Mouse (Mus musculus) kidney, adult 2 months (tissue): Measurements from ENCODE around the gene Svop. TPM values are rescaled to one million over a fixed set of nuclear protein-coding genes. Genes with fewer than 3 reads are reported as not detected.

Experiments
- DNase-seq: peaks from one replicate; pipeline ENCODE4 v3.0.0; 2021
- H3K27ac ChIP-seq: fragments of 200-500 bp; 2 replicates; pipeline ENCODE4 v1.5.1; 2012; ENCODE audit warnings: low read depth, low read length, control low read depth, inconsistent platforms; ENCODE audit not compliant: insufficient read depth
- H3K27me3 ChIP-seq: fragments of 200-500 bp; replicated peaks from 2 replicates; pipeline ENCODE4 v1.6.1; 2012; ENCODE audit warnings: mild to moderate bottlenecking, moderate library complexity, low read length, inconsistent platforms; ENCODE audit not compliant: control insufficient read depth, insufficient read depth
- H3K36me3 ChIP-seq: fragments of 200-500 bp; 2 replicates; pipeline ENCODE4 v1.6.1; 2012; ENCODE audit warnings: mild to moderate bottlenecking, moderate library complexity, low read length, inconsistent platforms; ENCODE audit not compliant: control insufficient read depth, insufficient read depth
- H3K4me1 ChIP-seq: fragments of 200-500 bp; 2 replicates; pipeline ENCODE4 v1.6.1; 2011; ENCODE audit warnings: low read length; ENCODE audit not compliant: control insufficient read depth, insufficient read depth
- H3K4me3 ChIP-seq: fragments of 200-500 bp; 2 replicates; pipeline ENCODE4 v1.5.1; 2011; ENCODE audit warnings: mild to moderate bottlenecking, low read depth, low read length, control low read depth; ENCODE audit not compliant: insufficient read depth
- CTCF ChIP-seq: fragments of 200-500 bp; conservative IDR thresholded peaks from 2 replicates; pipeline ENCODE4 v1.5.1; 2011; ENCODE audit warnings: low read depth, mild to moderate bottlenecking, control low read depth, low read length, moderate library complexity, mixed read lengths; ENCODE audit not compliant: insufficient read depth, insufficient read length
- POLR2A ChIP-seq: fragments of 200-500 bp; IDR thresholded peaks from one replicate; pipeline ENCODE4 v1.6.1; 2011; ENCODE audit warnings: low read depth, low read length, control low read depth
- WGBS: fragments of 180-500 bp; shearing (Covaris S2); methylation state at CpG from one replicate; pipeline ENCODE4 v1.1.7; 2018; 5-methylcytosine and 5-hydroxymethylcytosine counted together
- polyA plus RNA-seq: library from polyadenylated mRNA; depleted of rRNA; stranded (reverse); fragments of >200 nt; gene quantifications from 2 replicates; pipeline ENCODE4 v1.2.3, GENCODE M21; 2012

Svop gene
- polyA plus RNA-seq, 1 experiment: 0.45 TPM

DNA sequence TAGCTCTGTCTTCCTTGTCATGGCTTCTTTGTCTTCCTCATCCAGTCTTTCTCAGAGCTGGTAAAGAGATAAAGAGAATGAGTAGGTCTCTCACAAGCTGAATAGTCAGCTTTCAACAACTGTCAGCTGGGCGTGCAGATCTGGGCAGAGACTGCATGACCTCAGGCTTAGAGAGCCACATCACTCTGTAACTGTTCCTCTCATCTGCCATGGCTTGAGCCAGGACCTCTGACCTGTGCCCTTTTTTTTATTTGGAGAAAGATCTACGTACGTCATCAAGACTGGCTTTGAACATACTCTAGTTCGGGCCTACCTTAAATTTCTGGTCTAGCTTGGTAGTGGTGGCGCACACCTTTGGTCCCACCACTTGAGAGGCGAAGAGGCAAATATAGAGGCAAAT, 41.5 kb upstream of the Svop start:
- H3K27me3 ChIP-seq: no peaks in the 10 kb centered on the region
- 96% methylated on average over 6 of the region's 6 CpGs for WGBS
- DNase-seq: no peak
- no peak for TF ChIP-seq POLR2A
- no peak for TF ChIP-seq CTCF
- no peaks in the 10 kb centered on the region for H3K36me3 ChIP-seq
- 0 out of 2 replicates have a peak, but pooled peaks cover 5% of the 10 kb centered on the region for H3K4me1 ChIP-seq
- H3K4me3 ChIP-seq: no peak overlapping the region
- no peak overlapping the region for H3K27ac ChIP-seq

DNA sequence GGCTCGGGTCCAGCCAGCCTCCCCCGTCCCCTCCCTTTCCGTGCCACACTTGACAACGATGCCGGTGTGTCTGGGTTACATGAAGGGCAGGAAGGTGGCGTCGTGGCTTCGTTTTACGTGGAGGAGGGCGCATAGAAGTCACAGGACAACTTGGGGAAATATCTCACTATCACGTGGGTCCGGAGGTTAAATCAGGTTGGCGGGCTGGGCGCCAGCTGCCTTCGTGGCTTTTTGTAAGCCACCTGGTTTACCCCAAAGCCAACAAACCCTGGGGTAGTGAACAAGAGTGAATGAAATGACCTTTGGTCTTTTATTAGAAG, 40.1 kb upstream of the Svop start:
- TF ChIP-seq CTCF (no peak), POLR2A (no peak)
- peak overlapping the region; percentile 77 for H3K4me3 ChIP-seq
- WGBS: 1% methylated on average over 15 of the region's 15 CpGs
- no peaks in the 10 kb centered on the region for H3K36me3 ChIP-seq
- peak; percentile 80 for DNase-seq
- no peaks in the 10 kb centered on the region for H3K27me3 ChIP-seq
- 0 out of 2 replicates have a peak, but pooled peaks cover 5% of the 10 kb centered on the region for H3K4me1 ChIP-seq
- H3K27ac ChIP-seq: peak overlapping the region; percentile 59

DNA sequence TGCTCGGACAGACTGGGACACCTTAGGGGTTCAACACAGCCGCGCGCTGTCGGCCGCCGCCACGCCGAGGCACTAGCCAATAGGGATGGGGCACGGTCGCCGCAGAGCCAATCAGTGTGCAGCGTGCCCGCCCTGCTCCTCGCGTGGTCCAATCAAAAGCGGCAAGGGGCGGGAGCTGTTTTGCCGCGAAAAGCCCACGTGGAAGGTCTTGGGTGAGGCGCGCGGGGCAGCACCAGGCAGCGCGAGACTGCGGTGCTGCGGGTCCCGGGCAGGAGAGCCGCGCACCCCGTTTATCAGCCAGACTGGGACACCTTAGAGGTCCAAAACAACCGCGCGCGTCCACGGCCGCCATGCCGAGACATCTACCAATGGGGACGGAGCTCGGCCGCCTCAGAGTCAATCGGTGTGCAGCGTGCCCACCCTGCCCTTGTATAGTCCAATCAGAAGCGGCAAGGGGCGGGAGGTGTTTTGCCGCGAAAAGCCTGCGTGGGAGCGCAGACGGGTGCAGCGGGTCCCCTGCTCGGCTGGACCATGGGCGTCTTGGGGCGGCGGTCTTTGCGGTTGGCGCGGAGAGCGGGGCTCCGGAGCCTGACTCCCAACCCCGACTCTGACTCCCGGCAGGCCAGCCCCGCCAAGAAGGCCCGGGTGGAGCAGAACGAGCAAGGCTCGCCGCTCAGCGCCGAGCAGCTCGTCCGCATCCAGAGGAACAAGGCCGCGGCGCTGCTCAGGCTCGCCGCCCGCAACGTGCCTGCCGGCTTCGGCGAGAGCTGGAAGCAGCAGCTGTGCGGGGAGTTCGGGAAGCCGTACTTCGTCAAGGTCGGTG, 39.5 kb upstream of the Svop start:
- TF ChIP-seq CTCF (no peak), POLR2A (no peak)
- WGBS: under 1% methylated on average over 87 of the region's 87 CpGs
- peak; percentile 96 for DNase-seq

DNA sequence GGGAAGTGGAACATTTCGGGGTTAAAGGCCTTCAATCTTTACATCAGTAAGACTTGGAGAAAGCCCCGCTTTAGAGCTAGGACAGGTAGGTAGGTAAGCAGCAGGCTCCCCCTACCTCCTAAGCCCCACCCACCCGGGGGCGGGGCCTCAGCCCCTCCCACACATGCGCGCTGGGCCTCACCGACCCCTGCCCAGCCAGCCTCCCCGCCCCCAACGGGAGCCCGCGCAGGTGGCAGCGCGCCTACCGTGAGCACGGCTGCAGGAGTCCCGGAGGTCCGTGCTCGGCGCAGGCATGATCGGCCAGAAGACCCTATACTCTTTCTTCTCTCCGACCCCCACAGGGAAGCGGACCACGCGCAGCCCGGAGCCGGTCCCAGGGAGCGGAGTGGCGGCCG, 38.8 kb upstream of the Svop start, which contains the start of gene Ung:
TSS of gene Ung (plus strand) at position 176 of the 395 bp plus-strand sequence.
- Histone ChIP-seq H3K36me3 (no peaks in the 10 kb centered on the region), H3K27me3 (no peaks in the 10 kb centered on the region), H3K4me1 (0 out of 2 replicates have a peak, but pooled peaks cover 5% of the 10 kb centered on the region), H3K27ac (peak within 1 kb of the TSS; percentile 59), H3K4me3 (peak within 1 kb of the TSS; percentile 77)
- TF ChIP-seq POLR2A: no peak
- TF ChIP-seq CTCF: no peak
- WGBS: 2% methylated on average over 29 of the region's 29 CpGs
- peak; percentile 43 for DNase-seq

More for the DNA sequence above, 39.5 kb upstream of the Svop start:
- Histone ChIP-seq H3K36me3 (no peaks in the 10 kb centered on the region), H3K27me3 (no peaks in the 10 kb centered on the region), H3K4me1 (0 out of 2 replicates have a peak, but pooled peaks cover 5% of the 10 kb centered on the region), H3K27ac (peak overlapping the region; percentile 59), H3K4me3 (peak overlapping the region; percentile 77)

DNA sequence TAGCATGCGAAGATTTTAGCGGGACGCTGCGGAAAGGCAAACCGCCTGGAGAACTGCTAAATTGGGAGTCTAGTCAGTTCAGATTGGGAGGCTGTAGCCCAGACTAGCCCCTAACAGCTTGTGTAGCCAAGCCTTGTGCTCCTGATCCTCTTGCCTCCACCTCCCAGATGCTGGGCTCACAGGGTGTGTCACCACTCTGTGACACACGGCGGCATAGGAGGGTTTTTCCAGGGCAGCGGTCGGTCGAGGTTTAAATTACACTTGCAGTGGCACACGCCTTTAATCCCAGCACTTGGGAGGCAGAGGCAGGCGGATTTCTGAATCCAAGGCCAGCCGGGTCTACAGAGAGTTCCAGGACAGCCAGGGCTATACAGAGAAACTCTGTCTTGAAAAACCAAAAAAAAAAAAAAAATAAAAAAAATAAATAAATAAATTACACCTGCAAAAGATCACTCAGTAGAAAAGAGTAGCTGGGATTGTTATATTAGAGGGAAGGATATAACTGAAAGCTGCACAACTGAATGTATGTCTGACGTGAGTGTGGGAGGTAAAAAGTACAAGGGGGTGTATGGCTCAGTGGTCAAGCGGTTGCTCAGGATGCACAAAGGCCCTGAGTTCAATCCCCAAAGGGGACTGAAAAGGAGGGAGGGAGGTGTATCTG, 38.3 kb upstream of the Svop start:
- TF ChIP-seq POLR2A: no peak
- no peak for TF ChIP-seq CTCF
- WGBS: 79% methylated on average over 15 of the region's 15 CpGs
- no peak for DNase-seq
- no peaks in the 10 kb centered on the region for H3K36me3 ChIP-seq
- H3K27ac ChIP-seq: no peak overlapping the region
- H3K27me3 ChIP-seq: no peaks in the 10 kb centered on the region
- H3K4me3 ChIP-seq: no peak overlapping the region
- H3K4me1 ChIP-seq: 0 out of 2 replicates have a peak, but pooled peaks cover 5% of the 10 kb centered on the region

DNA sequence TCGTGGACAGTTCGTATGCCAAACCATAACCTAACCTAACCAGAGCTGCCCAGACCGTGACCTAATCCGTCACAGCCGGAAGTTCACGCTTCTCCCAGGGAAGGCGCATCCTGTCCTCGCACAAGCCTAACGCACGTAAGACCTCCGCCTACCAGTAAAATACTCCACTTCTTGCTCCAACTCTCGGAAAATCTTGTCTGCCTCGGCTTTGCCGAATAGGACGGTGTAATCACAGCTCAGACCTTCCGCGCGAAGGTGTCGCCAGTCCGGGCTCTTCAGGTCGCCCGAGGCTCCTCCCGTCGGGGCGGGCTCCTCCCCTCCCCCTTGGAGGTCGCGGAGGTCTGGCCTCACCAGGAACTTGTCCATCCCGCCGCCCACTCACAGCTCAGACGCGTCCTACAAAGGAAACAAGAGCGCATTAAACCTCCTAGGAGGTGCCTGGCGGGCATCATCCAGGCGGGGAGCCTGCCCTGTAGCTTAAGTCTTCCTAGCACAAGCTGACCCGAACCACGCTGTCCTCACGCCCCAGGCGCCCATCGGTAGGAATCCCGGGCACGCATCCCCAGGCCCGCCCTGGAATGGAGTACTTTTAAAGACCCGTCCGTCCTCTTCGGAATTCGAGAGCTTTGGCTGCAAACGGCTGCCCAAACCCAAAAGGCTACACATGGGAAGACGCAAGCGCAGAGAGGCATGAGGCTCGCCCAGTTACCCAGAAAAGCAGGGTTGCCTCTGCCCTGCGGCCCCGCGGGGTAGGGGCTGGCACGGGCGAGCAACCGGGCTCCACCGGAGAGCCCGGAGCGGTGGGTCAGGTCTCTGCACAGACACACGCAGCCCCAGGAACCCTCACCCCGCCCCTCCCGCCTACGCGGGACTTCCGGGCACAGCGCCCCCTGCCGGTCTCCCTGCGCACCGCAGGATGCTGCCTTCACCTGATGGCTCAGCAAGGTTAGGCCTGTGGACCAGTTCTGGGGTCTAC, 36.3 kb upstream of the Svop start, which contains the start of gene Alkbh2:
TSS of gene Alkbh2 (minus strand) at position 845 of the 976 bp plus-strand sequence.
- peak; percentile 82 for DNase-seq
- under 1% methylated on average over 69 of the region's 69 CpGs for WGBS

More for the DNA sequence above, 36.3 kb upstream of the Svop start, which contains the start of gene Alkbh2:
- Histone ChIP-seq H3K4me3 (peak within 1 kb of the TSS; percentile 62), H3K36me3 (no peaks in the 10 kb centered on the region), H3K27ac (peak within 1 kb of the TSS; percentile 58), H3K27me3 (no peaks in the 10 kb centered on the region), H3K4me1 (0 out of 2 replicates have a peak, but pooled peaks cover 5% of the 10 kb centered on the region)
- TF ChIP-seq POLR2A: no peak
- TF ChIP-seq CTCF: peak; percentile 88
